Mouse (Mus musculus) lung, postnatal 14 days (tissue): ENCODE results near the gene Wwp2.
"Not testable (repeated sequence)": the region's sequence is repeated elsewhere in the genome, so short reads cannot be mapped to it uniquely, and the experiment has no call there.

ENCODE experiments used
- DNase-seq: peaks from one replicate; pipeline ENCODE4 v3.0.0; 2021

Gene Wwp2

GRCm38 (mm10) chr8:107436841-107437421 is 766 bp downstream of the Wwp2 start:
- DNase-seq, result peak; percentile 22

DNA sequence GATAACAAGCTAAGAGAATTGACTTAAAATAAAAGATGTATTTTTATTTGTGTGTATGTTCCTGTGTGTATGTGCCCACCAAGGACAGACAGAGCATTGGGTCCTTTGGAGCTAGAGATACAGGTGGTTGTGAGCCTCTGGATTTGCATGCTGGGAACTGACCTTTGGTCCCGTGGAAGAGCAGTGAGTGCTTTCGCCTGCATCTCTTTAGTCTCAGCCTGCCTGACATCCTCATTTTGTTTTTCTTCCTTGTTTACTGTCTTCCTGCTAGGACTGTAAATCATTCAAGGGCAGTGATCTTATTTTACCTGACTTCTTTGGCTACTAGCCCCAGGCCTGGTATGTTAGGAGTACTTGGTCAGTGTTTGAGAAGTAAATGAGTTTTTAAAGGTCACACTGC is 1.5 kb downstream of the Wwp2 start:
- DNase-seq, result no peak

DNA sequence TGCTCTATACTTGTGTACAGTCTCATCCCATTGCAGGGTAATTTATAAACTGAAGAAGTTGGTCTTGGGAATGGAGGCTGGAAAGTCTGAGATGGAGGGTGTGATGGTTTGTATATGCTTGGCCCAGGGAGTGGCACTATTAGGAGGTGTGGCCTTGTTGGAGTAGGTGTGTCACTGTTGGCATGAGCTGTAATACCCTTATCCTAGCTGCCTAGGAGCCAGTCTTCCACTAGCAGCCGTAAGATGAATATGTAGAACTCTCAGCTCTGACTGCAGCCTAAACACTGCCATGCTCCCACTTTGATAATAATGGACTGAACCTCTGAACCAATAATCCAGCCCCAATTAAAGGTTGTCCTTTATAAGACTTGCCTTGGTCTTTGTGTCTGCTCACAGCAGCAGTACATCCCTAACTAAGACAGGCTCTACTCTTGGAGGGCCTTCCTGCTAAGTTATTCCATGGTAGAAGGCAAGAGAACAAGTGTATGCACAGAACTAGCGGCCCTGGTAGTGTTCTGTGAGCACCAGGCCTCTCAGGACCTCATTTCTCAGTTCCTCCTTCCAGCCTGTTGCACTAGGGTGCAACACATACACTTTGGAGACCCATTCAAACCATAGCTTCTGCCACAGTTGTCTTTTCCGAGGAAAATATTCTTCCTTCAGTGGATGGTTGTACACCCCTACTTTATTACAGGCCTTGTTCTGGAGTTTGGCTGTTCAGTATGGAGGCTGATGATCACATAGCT is 3.9 kb downstream of the Wwp2 start:
- no peak for DNase-seq

DNA sequence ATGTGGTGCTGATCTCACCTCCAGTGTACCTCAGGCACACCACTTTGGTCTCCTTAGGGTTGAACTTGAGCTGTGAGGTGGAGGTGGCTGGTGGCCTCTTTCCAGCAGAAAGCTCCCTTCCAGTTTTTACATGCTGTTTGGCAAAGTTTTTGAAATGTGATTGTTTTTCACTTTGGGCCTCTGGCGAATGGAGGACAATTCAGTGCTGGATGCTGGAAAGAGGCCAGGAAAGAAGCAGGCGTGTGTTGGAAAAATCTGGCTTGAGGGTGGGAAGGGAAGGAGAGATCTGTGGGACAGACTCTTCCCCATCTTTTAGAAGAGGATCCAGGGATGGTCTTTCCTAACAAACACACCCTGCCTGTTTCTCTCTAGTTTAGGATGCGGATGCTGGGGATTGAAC is 8.5 kb downstream of the Wwp2 start:
- peak; percentile 28 for DNase-seq

DNA sequence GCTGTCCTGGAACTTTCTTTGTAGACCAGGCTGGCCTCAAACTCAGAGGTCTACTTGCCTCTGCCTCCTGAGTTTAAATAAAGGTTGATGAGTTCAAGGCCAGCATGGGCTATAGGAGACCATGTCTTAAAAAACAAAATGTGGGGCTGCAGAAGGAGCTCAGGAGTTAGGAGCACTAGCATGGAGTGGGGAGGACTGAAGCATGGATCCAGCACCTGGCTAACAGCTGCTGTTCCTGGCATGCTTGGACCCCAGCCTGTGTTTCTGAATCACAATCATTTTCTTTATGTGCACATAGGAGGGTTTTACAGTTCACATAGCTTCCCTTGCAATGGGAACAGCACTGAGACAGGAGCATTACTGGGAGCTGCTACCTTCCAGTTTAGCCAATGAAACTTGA is 11.5 kb downstream of the Wwp2 start:
- DNase-seq, result no peak

DNA sequence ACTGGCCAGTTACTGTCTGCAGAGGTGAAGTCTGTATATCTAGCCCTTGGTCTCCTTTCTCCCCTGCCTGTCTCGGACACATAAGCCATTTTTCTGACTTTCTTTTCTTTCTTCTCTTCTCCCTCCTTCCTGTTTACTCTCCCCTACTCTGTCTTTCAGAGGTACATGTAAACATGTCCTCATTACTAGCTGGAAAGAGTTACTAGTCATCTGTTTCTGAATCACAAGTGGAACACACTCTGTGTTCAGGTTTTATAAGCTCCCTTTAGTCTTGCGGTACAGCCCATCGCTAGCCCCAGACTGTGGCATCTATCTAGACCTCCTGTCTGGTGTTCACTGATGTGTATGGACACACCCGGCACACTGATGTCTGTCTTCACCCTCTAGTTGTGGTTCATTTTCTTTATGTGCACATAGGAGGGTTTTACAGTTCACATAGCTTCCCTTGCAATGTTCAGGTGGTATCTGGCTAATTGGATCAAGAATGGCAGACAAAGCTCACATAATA is 12.3 kb downstream of the Wwp2 start:
- no peak for DNase-seq

- DNase-seq, result no peak
Observed at GRCm38 (mm10) chr8:107449130-107449529, 13.0 kb downstream of the Wwp2 start.

DNA sequence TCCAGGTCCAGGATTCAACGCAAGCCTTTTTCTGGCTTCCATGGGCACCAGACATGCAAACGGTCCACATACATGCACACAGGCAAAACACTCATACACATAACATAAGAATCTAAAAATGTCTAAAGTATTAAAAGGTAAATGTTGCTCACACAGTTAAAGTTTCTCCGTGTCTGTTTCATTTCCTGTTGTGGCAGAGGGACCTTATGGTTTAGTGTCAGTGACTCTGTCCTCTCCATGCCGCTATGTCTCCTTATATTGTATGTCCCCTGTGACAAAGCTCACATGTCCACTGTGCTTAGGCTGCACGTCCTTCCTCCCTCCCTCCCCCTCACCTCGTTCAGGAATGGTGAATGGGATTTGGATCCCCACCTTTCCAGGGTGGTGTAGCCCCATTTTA is 13.5 kb downstream of the Wwp2 start:
- no peak for DNase-seq

DNA sequence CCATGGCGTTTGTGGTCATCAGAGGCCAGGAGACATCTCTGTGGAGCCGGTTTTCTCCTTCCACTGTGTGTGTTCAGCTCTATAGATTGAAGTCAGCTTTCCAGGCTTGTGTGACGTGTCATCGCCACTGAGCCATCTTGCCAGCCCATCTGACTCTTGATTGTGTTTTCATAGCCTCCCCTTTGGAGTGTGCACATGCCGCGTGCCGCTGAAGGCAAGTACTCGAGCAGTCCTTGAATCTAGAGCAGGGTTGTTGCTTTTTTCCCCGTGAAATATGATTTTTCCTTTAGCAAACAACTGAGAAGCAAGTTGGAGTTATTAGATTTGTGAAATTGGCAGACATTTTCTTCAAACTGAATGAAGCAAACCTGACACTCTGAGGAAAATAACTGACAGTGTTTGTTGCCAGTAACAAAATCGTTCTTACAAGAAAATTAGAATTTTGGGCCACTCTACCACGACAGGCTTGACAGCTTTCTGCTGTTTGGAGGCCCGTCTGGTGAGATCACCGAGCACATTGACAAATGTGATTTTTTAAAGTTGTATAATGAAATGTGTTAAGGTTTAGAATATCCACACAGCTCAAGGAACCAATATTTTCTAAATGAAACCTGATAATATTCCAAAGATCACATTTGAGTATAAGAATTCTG is 15.4 kb downstream of the Wwp2 start:
- no peak for DNase-seq

DNA sequence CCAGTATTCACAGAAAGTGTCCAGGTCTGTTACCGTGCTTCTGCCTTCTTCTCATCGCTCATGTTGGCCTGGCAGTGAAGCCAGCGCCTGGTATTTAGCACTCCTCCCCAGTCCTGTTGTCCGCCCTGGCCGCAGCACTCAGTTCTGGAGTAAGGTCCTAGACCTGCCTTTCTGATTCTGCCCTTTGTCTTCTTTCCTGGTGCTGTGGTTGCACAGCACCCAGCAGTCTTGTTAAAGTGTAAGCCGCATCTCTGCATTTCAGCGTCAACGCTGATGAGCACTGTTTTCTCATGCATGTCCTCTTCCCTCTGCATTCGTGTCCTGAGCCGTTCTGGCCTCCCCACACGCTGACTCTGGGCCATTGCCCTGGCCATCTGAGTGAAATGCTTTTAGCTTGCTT is 17.2 kb downstream of the Wwp2 start:
- no peak for DNase-seq

DNA sequence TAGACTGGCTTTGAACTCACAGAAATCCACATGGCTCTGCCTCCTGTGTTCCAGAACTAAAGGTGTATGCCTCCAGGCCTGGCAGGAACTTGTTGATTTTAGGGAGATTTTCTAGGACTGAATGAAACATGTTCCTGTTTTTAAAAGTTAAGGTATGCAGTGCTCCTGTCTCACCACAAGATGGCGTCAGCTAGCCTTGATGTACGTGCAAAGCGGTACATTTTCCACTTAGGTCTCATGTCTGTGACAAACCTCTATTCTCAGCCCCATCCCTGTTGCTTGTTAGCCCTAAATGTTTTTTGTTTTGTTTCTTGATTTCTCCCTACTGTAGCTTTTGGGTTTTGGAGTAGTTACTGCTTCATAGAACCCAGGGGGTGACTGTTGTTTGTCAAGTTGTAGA is 19.1 kb downstream of the Wwp2 start:
- DNase-seq, result peak; percentile 44

GRCm38 (mm10) chr8:107457725-107458124 is 21.6 kb downstream of the Wwp2 start:
- no peak for DNase-seq

GRCm38 (mm10) chr8:107458281-107458680 is 22.1 kb downstream of the Wwp2 start:
- DNase-seq, result no peak

GRCm38 (mm10) chr8:107462423-107462822 is 26.3 kb downstream of the Wwp2 start:
- DNase-seq, result no peak

DNA sequence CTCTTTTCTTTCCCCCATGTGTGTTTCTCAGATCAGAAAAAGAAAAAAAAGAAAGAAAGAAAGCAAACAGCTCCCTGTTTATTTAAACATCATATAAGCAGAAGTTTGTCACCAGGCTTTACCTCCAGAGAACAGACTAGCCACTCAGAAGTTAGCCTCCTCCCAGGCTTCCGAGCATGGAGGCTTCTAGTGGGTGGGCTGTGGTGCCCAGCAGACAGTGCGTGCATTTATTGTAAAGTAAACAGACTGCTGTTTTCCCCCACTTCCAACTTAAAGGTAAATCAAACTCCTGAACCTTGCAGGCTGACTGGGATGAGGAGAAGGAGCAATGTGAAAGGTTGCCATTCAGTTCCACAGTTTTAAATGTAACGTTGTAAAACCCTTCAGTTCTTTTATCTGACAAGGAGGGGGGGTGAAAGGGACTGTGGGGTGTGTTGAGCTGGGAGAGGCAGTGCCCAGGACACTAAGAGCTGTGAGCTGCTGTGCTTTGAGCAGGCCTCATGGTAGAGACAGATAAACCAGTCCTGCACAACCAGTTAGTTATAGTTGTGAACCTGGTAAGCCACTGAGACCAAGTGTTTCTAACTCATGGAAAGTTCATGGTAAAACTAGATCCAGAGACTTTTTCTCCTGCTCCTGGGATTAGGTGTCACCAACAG is 29.3 kb downstream of the Wwp2 start:
- no peak for DNase-seq

GRCm38 (mm10) chr8:107466642-107467041 is 30.5 kb downstream of the Wwp2 start:
- no peak for DNase-seq

DNA sequence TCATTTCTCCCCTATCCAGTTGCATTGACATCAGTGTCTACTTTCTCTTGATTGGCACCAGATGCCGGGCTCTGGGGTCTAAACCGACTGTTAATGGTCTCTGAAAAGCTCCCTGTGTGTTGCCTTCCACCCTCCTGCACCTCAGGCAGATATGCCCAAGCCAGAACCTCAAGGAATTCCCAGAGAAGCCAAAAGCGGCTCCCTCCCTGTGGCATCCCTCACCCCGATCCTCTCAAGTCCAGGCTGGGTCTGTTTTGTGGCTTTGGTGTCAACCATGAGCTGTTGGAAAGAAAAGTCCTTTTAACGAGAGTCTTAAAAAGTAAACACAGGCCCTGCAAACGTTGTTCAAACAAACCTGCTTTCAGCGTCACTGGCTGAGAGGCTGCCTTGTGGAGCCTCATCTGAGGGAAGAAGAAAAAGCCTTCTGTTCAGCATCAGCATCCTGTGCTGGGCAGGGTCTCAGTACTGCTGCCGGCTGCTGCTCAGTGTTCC is 32.7 kb downstream of the Wwp2 start:
- DNase-seq, result no peak

- peak; percentile 18 for DNase-seq
Observed at GRCm38 (mm10) chr8:107470302-107470701, 34.1 kb downstream of the Wwp2 start.

GRCm38 (mm10) chr8:107472403-107473100 is 36.4 kb downstream of the Wwp2 start:
- DNase-seq, result no peak

DNA sequence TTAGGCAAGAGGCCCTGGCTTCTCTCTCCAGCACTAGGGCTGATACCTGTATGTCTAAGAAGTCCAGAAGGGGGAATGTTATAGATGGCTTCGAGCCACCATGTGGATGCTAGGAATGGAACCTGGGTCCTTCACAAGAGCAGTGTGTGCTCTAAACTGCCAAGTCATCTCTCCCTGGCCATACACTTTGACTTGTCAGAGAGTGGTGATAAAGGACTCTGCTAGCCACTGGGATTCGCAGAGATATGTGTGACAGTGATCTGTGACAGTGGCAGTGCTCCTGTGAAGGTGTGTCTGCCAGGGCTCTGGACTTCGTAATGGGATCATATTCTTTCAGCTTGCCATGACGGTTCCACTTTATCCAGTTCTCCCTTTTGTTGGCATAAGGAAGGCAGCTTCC is 37.2 kb downstream of the Wwp2 start:
- DNase-seq, result no peak

- no peak for DNase-seq
Observed at GRCm38 (mm10) chr8:107475613-107476012, 39.4 kb downstream of the Wwp2 start.

DNA sequence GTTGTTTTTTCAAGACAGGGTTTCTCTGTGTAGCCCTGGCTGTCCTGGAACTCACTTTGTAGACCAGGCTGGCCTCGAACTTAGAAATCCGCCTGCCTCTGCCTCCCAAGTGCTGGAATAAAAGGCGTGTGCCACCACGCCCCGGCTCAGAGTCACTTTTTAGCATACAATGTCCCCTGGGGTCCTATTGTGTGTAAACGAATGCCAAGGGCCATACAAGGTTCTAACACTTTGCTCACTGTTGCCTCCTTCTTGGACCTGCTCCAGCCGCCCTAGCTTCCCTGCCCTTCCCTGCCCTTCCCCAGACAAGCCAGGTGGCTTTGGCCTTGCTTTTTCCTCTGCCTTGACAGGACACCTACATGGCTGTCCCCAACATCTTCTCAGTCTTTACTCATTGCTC is 40.6 kb downstream of the Wwp2 start:
- not testable (repeated sequence) for DNase-seq

- DNase-seq, result no peak
Observed at GRCm38 (mm10) chr8:107478728-107479127, 42.6 kb downstream of the Wwp2 start.
